Mouse (Mus musculus) mature B cell (primary cell): ENCODE data around the gene Rcan3.

Source experiments
- in situ Hi-C: fragments of 300-500 bp; cut with MboI; formaldehyde crosslinking; loops from 2 replicates; pipeline ENCODE4 v1.14.3; 2019

Rcan3 gene

DNA sequence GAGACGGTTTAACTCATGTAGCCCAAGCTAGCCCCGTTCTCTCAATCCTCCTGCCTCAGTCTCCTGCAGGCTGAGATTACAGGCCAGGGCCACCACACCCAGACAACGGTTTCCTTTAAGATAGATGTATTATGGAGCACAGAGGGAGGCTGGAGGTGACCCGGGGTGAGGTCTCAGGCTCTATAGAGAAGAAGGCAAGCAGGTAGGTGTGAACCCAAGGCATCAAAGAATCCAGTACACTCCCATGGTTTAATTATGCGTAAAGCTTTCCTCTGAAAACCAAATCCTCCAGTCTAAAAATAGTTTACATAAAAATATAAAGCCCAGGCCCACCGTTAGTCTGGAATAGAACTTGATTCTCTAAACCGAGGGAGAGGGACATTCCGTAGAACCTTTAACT, 20.2 kb downstream of the Rcan3 start:
- in situ Hi-C loops, result no loop called here

DNA sequence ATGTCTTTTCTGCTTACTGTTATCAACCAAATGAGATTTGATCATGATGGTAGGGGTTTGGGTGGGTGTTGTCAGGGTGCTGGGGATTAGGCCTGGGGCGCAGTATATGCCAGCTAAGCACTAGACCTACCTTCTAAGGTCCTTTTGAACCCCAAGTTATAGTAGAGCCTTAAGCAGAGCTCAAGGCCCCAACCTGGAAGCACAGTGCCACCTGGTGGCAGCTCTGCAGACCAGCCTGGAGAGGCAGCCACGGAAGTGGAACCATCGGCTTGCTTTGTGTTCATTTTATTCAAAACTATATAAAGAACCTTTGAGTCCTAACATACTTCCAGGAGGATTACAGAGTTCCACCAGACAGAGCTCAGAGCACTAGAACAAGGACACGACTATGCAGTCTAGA, 22.0 kb downstream of the Rcan3 start:
- in situ Hi-C loops, result no loop called here

DNA sequence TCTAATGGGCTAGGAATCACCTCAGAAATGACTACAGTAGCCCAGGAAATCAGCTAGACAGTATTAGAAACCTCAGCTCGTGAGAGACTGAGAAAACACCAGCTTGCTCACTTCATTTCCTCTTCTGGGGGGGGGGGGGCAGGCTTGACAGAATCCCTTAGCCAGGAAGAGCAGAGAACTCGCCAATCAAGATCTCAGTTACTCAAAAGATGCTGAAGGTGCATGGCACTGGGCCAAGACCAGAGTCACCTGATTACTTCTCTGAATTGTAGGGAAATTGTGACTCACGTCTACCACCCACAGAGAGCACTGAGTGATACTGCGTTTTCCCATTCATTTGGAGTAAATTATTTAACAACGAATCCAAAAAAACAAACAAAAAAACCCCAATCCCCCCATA, 27.5 kb downstream of the Rcan3 start:
- in situ Hi-C loops, result no loop called here

DNA sequence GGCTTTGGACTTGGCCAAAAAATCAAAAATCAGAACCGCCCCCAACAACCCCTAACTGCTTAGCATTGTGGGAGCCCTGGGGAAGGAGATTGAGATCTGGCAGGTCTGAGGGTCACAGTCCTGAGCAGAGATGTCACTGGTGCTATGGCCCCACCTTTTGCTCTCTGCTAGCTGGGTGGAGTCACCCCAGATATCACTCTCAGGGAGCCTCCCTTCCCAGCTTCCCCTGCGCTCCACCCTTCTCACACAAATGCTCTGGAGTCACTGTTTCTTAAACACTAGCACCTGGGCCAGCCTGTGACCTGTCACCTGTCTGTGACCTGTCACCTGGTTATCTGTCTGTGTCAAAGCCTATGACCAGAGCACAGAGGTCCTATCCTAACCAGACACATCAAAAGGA, 28.7 kb downstream of the Rcan3 start:
- in situ Hi-C loops, result no loop called here

DNA sequence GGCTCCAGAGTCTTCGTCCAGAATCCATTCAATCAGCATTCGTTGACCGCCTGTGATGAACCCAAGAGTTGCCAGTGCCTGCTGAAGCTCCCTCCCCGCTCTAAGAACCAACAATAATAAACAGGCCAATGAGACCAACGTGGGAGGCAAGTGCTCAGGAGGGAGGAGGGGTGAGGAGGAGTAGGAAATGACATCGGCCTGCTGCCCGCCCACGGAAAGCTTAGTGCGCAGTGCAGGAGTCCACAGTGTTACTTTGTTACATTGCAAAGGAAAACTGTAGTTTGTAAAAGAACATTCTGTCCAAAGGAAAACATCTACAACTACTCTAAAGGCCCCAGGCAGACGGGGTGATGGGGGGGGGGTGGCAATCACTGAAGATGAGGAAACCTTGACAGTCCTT, 29.6 kb downstream of the Rcan3 start:
- in situ Hi-C loops, result no loop called here

DNA sequence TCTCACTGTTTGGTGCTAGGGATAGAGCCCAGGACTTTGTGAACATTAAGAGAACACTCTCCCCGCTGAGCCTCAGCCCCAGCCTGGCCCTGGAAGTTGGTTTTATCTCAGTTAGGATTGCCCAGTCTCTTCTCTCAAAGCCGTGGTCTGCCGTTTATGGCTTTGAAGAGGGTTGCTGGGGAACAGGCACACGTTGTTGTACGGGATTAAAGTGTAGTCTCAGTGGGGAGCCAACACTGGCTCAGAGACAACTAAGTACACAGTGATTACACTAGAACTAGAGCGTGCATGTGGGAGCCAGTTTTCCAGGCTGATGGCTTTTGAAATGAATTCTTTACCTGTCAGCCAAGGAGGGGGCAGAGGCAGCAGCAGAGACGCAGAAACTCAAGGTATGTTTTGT, 31.8 kb downstream of the Rcan3 start:
- in situ Hi-C loops, result no loop called here

DNA sequence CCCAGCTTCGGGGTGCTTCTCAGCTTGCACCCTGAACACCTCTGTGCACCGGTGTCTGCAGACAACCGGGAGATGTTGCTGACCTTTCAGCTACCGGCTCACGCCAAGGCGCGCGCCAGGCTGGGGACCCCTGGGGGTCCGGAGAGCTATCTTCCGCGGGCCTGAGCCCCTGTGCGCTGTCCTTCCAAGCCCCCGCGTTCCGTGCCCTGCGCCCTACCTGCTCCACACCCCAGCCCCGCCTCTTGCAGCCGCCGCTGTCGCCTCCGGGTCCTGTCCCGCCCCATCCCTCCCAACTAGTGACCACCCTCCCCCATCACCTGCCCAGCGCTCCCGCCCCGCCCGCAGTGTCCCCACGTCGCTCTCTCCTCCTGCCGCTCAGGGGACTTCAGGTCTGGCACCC, 35.7 kb downstream of the Rcan3 start, which contains the start of gene Ncmap:
TSS of gene Ncmap (minus strand) at position 237 of the 400 bp plus-strand sequence.
- in situ Hi-C loops, result no loop called here

DNA sequence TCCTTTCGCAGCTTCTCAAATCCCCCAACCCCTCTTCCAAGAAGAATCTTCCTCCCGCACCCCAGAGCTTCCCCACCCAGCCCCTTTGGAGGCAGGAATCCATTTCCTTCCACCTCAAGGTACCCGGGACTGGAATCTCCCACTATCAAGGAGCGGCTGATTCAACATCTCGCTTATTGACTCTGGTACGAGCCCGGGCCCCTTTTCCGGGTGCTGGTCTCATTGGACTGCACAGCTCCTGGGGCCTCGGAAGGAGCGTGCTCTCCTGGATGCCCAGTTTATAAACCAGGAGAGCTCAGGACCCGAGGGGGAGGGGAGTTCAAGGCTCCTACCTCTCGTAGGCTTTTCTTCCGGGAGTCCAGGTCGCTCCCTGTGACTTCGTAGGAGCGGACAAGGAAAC, 36.1 kb downstream of the Rcan3 start:
- in situ Hi-C loops, result no loop called here

DNA sequence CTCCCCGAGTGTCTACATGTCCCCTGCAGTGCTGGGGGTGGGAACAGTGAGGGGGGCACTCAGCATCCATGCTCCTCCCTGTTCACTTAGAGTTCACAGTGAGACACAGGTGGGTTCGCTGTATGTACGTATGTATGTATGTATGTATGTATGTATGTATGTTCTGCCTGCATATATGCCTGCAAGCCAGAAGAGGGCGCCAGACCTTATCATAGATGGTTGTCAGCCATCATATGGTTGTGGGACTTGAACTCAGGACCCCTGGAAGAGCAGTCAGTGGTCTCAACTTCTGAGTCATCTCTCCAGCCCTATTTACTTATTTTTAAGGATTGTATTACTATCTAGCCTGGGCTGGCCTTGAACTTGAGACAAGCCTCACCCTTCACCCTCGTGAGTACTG, 37.4 kb downstream of the Rcan3 start:
- in situ Hi-C loops, result no loop called here

DNA sequence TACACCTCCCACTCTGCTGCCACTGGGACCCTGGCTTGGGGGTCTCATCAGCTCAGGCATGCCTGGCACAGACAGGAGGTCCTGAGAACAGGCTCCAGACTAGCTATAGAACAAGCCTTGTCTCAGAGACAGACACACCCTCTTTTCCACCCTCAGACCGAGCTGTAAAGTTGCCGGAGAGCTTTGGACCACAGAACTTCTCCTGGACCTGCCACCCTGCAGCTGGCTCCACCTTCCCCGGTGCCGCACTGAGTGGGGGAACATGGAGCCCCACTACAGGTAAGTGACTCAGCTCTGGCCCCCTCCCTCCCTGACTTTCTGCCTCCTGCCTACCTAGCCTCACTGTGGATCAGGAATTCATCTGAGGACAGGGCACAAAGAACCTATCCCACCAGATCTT, 38.3 kb downstream of the Rcan3 start:
- in situ Hi-C loops, result no loop called here

DNA sequence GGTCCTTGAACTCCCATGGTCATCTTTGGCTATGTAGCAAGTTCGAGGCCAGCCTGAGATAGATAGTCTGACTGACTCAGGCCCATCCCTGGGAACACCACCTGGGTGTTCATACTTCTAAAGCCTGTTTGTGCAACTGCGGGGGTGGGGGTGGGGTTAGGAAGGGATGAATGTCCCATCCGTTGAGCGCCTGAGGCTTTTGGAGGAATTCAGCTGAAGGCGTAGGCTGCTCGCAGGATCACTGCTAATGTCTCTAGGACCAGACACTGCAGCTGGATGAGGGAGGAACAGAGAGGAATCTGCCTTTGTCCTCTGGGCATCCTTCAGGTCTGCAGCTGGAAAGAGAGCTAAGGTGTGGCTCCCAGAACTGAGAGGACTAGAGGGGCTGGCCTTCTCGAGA, 39.0 kb downstream of the Rcan3 start:
- in situ Hi-C loops, result no loop called here

DNA sequence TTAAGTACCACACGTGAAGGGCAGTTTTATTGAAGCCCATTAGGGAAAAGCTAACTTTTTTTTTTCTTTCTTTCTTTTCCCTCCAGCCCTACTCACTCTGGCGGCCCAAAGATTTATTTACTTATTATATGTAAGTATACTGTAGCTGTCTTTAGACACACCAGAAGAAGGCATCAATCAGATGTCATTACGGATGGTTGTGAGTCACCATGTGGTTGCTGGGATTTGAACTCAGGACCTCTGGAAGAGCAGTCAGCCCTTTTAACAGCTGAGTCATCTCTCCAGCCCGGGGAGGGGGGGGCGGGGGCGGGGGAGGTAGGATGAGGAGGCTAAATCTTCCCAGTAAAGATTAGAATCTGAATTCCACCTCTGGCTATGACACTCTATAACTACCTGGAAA, 40.3 kb downstream of the Rcan3 start:
- in situ Hi-C loops, result no loop called here

DNA sequence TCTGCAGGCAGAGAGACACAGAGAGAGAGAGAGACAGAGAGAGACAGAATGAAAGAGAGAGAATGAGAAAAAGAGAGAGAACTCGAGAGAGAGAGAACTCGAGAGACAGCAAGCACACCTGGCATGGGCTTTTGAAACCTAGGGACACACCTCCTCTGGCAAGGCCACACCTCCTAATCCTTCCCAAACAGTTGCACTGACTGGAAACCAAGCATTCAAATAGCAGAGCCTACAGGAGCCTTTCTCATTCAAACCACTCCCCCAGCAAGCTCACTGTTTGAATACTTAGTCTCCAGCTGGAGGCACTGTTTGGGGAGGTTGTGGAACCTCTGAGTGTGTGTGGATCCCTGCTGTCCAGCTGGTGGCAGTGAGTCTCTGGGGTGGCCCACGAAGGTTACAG, 40.9 kb downstream of the Rcan3 start:
- in situ Hi-C loops, result no loop called here

DNA sequence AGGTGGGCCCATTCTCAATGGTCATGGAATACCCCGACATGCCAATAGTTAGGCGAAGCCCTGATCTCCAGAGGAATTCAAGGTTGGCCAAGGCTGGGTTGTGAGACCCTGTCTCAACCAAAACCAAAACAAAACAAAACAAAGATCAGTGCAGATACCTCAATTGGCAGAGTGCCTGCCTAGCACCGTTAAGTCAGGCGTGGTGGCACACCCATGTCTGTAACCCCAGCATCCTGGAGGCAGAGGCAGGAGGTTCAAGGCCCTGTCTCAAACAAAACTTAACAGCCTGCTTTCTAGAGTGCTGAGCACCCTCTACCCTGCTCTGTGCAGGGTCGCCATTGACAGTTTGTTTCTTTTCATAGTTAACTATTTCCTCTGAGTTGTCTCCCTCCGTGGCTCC, 42.6 kb downstream of the Rcan3 start:
- in situ Hi-C loops, result no loop called here

DNA sequence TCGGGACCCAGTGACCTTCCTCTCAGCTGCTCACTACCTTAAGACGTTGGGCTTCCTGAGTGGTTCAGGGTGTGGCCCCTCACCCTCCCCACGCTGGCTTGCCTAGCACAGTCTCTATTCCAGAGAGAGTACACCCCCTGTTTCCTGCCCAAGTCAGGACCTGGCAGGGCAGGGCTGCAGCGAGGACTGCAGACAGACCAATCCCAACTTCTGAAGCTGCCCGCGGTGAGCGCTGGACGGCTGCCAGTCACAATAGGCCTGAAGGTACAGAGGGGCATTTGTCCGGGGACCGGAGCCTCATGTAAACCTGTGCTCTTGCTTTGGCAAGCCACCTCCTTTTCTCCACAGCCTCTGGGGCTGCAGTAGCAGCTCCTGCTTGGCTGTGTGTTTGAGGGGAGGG, 48.0 kb downstream of the Rcan3 start:
- in situ Hi-C loops, result no loop called here

DNA sequence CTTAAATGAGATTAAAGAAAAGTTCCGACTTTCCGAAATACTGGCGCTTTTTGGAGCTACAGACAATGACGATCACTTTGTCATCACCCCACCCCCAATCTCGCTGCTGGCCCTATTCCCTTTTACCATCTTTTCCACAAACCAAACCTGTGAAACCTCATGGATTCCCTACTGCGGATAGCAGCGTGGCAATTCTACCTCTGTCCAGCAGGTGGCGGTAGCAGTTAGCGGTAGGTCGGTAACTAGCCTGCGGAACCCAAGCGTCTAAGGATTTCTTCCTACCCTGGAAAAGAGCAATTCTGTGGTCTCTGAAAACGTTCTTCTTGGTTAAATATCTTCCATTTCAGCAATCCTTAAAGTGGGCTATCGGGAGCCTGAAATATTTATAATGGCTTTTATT, 51.3 kb downstream of the Rcan3 start:
- in situ Hi-C loops, result no loop called here

DNA sequence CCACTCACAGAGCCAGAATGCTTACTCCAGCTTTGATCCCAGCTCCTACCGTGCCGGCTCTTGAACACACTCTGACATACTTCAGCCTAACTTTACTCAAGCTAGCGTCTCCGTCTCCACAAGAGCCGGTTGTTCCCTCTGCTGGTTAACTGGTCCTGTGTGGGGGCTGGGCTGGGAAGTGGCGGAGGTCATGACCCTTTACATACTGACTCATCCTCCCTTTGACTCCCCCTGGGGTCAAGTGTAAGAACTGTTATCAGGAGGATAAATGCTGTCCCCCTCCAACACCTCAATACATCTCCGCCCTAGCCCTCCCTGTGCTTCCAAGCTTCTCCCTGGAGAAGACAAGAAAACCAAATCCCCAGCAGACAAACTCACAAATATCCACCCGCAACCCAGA, 52.3 kb downstream of the Rcan3 start:
- in situ Hi-C loops, result no loop called here

DNA sequence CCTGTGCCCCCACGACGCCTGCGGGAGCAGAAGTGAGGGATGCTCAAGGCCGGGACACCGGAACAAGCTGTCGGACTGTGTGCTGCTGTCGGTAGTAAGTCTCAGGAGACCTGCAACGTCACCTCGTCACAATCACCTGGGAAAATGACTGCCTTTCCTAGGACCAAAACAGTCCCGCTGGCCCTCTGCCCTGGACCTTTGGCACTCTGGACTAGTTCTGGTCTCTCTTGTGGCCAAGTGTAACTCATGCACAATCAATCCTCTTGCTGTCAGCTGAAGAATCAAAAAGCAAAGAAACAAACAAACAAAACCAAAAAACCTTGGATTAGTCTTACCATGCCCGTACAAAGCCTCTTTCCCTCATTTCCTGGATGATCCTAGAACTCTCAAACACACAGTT, 56.4 kb downstream of the Rcan3 start:
- in situ Hi-C loops, result no loop called here

DNA sequence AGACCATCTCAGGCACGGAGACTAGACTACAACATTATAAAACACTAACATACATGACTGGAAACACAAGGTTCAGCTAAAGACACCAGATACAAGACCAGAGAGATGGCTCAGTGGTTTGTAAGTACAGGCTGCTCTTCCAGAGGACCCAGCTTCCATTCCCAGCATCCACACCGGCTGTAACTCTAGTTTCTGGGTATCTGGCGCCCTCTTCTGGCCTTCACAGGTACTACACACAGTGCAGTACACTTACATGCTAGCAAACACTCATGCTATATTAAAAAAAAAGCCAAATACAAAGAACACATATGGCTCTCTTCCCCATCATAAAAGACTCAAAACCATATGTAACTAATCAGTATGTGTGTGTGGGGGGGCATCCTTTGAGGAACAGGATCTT, 58.2 kb downstream of the Rcan3 start:
- in situ Hi-C loops, result no loop called here

DNA sequence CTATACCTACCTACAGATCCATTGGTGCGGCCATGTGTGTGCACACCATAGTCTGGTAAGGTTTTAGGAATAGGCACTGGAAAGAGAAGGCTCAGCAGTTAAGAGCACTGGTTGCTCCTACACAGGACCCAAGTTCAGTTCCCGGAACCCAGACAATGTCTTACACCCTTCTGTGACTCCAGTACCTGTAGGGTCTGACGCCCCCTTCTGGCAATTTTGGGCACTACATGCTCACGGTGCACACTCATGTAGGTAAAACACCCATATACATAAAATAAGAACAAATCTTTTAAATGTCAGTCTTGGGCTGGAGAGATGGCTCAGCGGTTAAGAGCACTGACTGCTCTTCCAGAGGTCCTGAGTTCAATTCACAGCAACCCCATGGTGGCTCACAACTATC, 60.4 kb downstream of the Rcan3 start:
- in situ Hi-C loops, result no loop called here

DNA sequence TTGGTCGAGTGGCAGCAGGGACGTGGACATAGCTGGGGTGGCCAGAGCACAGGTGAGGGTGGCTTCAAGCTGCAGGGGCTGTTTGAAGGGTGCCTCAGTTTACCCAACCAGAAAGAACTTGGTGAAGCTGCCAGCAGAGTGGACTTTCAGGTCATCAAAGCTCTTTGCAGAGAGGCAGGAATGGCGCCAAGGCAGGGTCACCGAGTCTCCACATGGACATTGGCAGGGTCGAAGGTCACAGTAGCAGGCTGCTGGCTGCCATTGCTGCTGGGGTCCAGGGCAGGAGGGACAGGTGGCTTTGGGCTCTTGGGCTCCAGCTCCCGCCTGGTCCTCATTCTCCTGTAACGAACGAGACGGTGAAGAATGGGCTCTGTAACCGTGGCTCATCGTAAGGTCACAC, 63.3 kb downstream of the Rcan3 start:
- in situ Hi-C loops, result no loop called here

DNA sequence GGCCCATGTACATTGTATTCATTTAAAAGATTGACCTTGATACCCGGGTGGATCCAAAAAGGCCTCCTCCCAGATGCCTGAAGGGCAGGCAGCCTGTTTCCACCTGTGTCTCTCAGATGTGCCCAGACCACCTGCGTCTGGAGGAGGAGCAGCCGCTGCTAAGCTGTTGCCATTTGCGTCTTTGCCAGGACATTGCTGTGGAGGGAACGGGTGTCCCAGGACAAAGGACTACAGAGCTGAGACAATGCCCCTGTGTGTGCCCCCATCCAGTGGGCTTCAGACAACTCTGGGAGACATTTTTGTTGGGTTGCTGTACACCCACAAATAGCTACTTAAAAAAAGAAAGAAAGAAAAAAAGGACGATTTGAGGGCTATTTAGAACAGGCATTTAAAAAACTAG, 70.8 kb downstream of the Rcan3 start:
- in situ Hi-C loops, result no loop called here
